Mouse (Mus musculus): Measurements from ENCODE around the gene Zfp3.
A peak's percentile ranks its signal among the peaks of the same experiment; 100 is the strongest.
"Not testable (repeated sequence)": the region's sequence is repeated elsewhere in the genome, so short reads cannot be mapped to it uniquely, and the experiment has no call there.

Gene Zfp3

DNA sequence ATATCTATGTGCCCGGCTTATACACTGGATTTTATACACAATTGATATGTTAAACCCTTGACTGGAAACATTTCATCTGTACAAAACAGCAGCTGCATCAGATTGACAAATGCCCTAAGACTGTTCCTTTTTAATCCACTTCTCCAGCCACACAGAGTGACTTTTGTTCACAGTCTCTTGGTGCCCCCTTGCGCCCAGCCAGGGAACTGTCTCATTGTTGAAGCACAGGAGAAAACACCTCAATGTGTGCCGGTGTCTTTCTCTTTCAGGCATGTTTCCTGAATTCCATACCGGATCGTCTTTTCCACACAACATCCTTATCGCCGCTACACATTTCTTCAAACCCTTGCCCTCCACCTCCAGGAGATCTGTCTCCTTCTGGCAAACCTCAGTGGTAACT lies 8.4 kb upstream of the Zfp3 start:
- peak; percentile 32 for DNase-seq (ENCODE audit: low read depth)

- DNase-seq (ENCODE audit: low read depth), result not testable (repeated sequence)
Measured at GRCm38 (mm10) chr11:70760446-70760845, 3.6 kb upstream of the Zfp3 start.

DNA sequence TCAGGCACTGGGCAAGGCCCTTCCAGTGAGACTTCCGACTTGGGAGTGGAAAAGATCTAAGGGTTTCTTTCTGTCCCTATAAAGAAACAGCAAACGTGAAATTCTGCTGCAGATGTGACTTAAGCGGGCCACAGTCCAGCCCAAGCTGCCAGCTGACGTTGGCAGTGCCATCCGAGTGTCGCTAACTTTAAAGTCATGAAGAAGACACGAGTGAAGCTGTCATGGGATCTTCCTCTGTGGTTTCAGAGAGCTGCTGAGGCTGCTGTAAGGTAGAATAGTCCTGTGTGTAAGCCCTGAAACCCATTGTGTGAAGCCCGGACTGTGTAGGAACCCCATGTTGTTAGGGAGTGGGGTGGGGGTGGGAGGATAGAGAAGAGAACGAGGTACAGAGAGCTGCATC lies 1.4 kb upstream of the Zfp3 start:
- DNase-seq (ENCODE audit: low read depth), result no peak

- no peak for DNase-seq (ENCODE audit: low read depth)
Measured at GRCm38 (mm10) chr11:70763582-70763935, 450 bp upstream of the Zfp3 start.

DNA sequence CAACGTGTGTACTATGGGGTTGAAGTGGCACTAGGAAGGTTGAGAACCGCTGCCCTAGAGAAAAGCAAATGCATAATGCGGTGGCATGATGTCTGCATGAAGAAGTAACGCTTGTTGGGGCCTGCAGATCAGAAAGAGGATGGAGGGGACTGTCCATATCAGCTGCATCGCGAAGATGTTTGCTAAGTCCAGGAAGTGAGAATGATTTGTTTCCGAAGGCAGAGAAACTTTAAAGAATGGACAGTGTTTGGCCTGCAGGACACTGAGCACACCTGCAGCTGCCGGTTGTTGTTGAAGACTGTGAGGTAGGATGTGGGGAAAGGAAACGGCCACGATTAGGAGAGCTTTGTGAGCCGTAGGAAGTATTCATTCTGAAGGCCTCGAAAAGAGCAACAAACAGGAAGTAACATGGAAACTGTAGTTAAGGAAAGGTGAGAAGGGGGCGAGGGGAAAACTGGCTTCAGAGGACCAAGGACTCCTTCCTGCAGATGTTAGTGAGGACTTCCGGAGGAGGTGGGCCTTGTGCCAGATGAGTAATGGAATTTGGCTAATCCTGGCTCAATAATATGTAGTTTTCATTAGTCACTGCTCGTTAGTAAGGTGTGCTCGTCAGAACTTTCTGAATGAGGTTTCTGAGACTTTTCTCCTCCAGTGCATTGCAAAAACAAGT lies 1.9 kb downstream of the Zfp3 start:
- no peak for DNase-seq (ENCODE audit: low read depth)

DNA sequence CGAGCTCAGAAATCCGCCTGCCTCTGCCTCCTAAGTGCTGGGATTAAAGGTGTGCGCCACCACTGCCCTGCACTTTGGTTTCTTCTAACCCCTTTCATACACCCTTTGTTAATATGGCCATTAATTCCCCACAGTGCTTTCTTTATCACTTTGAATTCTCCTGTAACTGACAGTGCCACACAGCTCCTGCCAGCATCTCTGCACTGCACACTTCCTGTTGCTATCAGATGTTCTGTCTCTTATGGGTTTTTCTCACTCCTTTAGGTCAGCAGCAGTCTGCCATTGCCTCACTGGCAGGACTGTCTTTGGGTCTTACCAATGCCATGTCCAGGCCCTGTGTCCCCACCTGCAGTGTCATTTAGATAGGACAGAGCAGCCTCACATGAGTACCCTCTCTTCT lies 6.8 kb downstream of the Zfp3 start:
- no peak for DNase-seq (ENCODE audit: low read depth)

DNA sequence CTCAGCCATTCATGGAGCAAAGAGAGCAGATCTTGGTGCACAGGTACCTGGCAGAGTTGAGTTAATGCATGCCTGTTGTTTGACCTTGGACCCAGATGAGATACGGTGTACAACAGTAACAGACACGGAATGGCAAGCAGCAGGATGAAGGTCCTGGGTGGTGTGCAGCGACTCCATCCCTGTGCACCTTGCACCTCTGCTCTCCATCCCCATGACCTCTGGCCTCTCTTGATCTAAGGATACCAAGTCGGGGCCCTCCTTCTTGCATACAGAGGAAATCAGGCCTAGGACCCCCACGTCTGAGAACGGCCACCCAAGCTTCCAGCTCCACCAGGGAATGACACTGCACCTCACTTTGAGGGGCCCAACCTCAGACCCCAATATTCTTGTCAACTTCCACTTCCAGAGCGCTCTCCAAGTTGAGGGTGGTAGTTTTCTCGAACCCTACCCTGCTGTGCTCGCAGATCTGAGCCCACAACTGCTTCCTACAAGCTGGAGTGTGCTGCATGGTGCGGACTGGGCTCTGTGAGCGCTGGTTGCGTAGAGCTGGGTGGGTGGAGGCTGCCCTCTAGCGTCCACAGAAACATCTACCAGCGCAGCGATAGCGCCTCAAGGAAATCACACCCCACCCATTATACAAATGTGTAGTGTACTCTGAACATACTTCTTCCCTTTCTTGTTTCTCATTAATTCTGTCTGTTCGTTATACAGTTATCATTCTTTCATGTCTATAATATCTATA lies 13.0 kb downstream of the Zfp3 start:
- DNase-seq (ENCODE audit: low read depth), result peak; percentile 32

- DNase-seq (ENCODE audit: low read depth), result no peak
Measured at GRCm38 (mm10) chr11:70777634-70778033, 13.6 kb downstream of the Zfp3 start.

DNA sequence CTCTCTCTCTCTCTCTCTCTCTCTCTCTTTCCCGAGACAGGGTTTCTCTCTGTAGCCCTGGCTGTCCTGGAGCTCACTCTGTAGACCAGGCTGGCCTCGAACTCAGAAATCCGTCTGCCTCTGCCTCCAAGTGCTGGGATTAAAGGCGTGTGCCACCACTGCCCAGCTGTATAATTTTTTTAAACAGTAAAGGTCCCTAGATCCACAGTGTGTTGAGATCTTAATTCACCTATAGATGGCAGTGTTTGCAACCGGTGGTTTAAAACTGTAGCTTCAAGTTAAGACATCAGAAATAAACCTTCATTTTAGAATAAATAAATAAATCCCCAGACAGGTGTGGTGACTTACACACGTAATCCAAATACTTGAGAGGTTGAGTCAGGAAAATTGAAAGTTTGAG lies 14.0 kb downstream of the Zfp3 start:
- peak; percentile 31 for DNase-seq (ENCODE audit: low read depth)

- no peak for DNase-seq (ENCODE audit: low read depth)
Measured at GRCm38 (mm10) chr11:70785908-70786307, 21.9 kb downstream of the Zfp3 start.

DNA sequence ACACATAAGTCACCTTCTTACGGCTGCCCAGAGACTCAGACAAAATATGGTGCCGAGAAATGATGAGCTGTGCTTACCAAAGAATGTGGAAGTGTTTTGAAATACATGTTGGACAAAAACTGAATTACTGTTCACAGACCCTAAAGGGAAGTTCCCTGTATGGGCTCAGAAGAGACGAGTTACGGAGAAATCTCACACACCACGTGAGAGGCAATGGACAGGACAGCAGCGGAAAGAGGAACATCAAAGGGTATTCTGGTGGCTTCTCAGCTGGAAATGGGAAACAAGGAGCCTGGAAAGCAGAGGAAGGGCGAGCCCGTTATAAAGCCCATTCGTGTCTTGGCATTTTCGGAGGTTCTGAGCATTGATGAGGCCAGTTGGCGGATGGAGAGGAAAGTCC lies 23.0 kb downstream of the Zfp3 start:
- DNase-seq (ENCODE audit: low read depth), result no peak

DNA sequence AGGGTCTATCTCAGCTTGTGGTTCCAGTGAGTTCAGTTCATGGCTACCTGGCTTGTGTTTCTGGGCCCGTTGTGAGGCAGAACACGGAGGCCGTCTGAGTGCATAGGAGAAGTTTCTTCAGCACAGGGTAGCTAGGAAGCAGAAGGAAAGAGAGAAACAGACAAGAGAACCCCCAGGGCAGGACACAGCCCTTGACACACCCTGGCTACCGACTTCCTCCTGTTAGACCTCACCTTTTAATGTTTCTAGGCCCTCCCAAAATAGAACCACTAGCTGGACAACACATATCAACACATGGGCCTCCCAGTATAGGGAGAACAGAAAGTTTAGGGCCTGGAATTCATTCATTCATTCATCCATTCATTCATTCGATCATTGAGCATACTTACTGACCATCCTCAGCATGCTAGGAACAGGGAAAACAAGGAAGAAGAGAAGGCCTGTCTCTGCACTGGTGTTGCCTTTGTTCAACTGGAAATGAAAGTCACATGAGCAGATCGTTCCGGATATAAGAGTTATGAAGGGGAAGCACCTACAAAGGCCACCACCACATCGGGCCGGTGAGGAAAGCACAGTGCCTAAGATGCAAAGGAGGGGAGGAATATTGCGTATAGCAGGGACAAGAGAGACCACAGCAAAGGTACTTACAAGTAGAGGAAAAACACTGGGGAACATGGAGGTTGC lies 25.1 kb downstream of the Zfp3 start:
- DNase-seq (ENCODE audit: low read depth), result no peak

DNA sequence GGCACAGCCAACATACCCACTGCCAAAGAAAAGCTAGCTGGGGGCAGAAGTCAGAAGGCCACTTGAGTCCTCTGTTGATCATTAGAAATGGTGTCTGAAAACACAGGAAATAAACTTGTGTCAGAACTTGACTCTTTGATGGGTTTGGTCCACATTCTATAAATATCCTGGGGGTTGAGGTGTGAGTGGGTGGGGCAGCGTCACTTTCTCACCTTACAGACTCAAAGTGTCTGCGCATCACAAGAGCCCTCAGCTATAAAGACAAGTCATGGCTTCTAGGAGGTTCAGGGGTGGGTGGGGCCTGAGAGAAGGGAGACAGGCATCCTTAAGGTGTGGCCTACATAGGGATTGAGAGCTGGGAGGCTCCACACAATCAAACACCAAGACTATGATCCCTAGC lies 26.4 kb downstream of the Zfp3 start:
- no peak for DNase-seq (ENCODE audit: low read depth)

GRCm38 (mm10) chr11:70790874-70791551 lies 27.0 kb downstream of the Zfp3 start:
- no peak for DNase-seq (ENCODE audit: low read depth)

GRCm38 (mm10) chr11:70791676-70792075 lies 27.7 kb downstream of the Zfp3 start:
- DNase-seq (ENCODE audit: low read depth), result no peak

- DNase-seq (ENCODE audit: low read depth), result no peak
Measured at GRCm38 (mm10) chr11:70792409-70792808, 28.4 kb downstream of the Zfp3 start.

GRCm38 (mm10) chr11:70802208-70802864 lies 38.3 kb downstream of the Zfp3 start:
- no peak for DNase-seq (ENCODE audit: low read depth)

GRCm38 (mm10) chr11:70802865-70803261 lies 38.9 kb downstream of the Zfp3 start:
- no peak for DNase-seq (ENCODE audit: low read depth)

DNA sequence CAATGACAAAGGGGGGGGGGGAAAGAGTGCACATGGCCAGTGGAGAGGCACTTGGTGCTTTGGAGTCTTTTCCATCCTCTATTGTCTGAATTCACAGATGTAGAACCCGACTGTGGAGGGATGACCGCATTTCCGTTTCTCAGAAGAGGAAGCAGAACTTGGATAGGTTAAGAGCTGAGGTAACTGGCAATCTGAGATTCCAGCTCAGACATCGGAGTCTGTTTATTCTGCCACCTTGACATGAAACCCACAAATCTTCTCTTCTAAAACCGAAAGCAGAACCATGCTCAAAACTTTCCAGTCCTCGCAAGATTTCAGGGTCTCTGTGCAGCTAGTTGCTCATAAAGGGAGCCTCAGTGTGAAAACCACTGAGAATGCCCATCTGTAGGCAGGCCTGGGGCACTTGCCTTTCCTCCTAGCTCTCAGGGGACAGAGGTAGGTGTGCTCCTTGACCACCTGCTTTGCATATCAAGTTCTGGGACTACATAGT lies 39.7 kb downstream of the Zfp3 start:
- DNase-seq (ENCODE audit: low read depth), result no peak

DNA sequence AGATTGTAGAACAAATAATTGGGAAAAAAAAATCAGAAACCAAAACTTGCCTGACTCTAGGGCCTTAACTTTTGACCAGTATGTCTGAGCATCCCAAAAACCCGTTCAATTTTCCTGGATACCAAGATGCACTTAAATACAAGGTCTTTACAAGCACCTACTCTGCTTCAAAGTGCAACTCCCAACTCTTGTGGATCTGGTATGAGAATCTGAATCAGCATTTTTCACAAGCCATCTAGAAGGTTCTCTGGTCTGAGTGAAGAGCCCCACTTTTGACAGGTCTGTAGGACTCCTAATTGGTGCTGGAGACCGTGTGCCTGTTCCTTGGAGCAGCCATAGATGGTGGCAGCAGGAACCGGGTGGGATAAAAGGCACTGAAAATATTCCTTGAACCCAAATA lies 40.4 kb downstream of the Zfp3 start:
- DNase-seq (ENCODE audit: low read depth), result no peak

DNA sequence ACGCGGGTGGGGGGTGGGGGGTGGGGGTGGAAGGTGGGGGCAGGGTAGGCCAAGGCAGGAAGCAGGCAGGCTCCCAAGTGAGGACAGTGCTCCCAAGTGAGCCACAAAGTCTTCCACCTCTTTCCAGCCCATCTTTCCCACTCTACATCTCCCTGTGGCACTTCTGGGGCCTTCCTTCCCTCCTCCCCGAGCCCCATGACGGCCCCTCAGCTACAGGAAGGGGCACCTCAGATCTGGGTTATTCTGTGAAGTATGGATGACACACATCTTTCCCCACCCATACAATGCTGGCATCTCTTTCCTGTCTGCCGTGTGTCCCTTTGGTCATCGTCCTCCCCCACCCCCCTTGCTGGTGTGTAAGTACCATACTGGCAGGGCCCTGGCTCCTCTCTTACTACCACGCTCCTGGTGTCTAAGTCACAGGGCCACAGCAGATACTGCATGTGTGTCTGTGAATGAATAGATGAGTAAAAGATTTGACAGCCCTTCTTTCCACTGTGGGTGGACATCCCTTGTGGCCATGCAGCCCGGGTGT lies 41.7 kb downstream of the Zfp3 start:
- no peak for DNase-seq (ENCODE audit: low read depth)

- no peak for DNase-seq (ENCODE audit: low read depth)
Measured at GRCm38 (mm10) chr11:70806697-70807096, 42.7 kb downstream of the Zfp3 start.
